Mouse (Mus musculus) frontal cortex, postnatal 14 days (tissue): ENCODE measurements at regions not wholly inside any gene's neighbourhood (a gene's known extent, or its start where the extent isn't known, plus 50 kb on each side); places are given as distances from the start of the nearest gene placed in this dataset.
A peak's percentile ranks its signal among the peaks of the same experiment; 100 is the strongest.

Experiments used
- DNase-seq, 2 experiments: peaks; one replicate each; pipeline ENCODE4 v3.0.0; 2022; ENCODE audit warnings: low spot score in 2 of 2

DNA sequence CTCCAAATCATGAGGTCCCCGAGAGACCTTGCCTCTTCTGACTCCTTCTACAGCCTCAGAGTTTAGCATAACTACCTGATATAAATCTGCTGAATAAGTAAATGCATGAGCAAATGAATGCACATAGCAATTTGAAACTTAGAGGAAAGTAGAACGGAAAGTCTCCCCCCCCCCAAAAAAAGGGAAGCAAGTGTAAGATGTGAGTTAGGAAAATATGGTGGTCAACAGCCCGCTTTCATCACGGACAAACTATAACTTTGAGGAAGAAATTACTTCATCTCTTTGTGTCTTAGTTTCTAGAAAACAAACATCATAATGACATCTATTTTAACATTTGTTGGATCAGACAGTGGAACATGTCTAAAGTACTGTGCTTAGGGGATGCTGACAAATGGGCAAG lies 77.4 kb upstream of the Etaa1 start:
- no peak for DNase-seq

- DNase-seq: no peak
Measured at GRCm38 (mm10) chr11:18022065-18022464, 68.4 kb upstream of the Etaa1 start.

- DNase-seq: no peak
Measured at GRCm38 (mm10) chr11:18015239-18015638, 61.6 kb upstream of the Etaa1 start.

DNA sequence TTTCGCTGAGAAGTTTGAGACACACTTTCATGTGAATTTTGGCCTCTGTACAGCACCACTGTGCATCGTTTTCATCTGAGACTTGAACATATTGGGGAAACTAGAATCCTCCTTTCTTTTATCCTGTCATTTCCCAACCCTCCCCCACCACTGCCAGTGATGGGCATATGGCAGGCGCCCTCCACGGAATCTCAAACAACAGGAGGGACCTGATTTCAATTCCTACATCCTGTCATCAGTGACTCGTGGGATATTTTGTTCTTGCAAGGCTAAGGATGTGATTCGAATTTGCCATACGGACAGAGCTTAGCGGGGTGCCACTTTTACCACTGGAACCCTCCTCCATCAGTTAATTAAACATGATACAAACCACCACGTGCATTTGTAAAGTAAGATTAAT lies 60.9 kb upstream of the Etaa1 start:
- DNase-seq: no peak

GRCm38 (mm10) chr11:18012085-18012484 lies 58.4 kb upstream of the Etaa1 start:
- no peak for DNase-seq

GRCm38 (mm10) chr11:18011101-18011733 lies 57.5 kb upstream of the Etaa1 start:
- DNase-seq: peak; percentile 3 to 7

DNA sequence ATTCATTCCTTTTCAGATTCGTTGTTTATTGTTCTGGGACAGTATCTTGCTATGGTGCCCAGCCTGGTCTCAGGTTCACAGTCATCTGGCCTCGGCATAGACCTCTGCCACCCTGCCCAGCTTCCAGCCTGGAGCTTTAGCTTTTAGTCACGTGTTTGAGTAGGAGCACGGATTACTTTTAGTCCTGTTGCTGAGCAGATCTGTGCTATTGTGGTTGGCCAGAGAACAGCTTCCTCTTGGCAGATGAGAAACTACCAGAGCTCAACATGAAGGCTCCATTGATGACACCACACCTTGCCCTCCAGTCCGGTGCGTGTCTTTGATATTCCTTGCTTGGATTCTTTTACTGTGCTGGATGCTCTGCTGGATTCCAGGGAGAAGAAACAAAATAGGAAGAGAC lies 54.5 kb upstream of the Etaa1 start:
- no peak for DNase-seq
